Mouse (Mus musculus) hindbrain, embryonic 15.5 days (tissue): Measurements from ENCODE around the gene Gm884. TPM values are rescaled to one million over a fixed set of nuclear protein-coding genes. Genes with fewer than 3 reads are reported as not detected.

ENCODE experiments used
- ATAC-seq: fragments of 200-750 bp; cut with Nextera tagmentation; 2 replicates; pipeline ENCODE4 v1.8.0; 2017; ENCODE audit warnings: low read depth, moderate number of reproducible peaks, moderate TSS enrichment; ENCODE audit not compliant: low FRiP score
- H3K27ac ChIP-seq: fragments of 300-500 bp; sonication (generic); replicated peaks from 2 replicates; pipeline ENCODE4 v1.5.1; 2015; ENCODE audit warnings: mild to moderate bottlenecking, inconsistent platforms
- H3K27me3 ChIP-seq: fragments of 300-500 bp; sonication (generic); 2 replicates; pipeline ENCODE4 v1.6.1; 2015; ENCODE audit warnings: control low read depth, inconsistent platforms
- H3K36me3 ChIP-seq: fragments of 300-500 bp; sonication (generic); 2 replicates; pipeline ENCODE4 v1.6.1; 2015; ENCODE audit warnings: control low read depth, inconsistent platforms
- H3K4me1 ChIP-seq: fragments of 300-500 bp; sonication (generic); replicated peaks from 2 replicates; pipeline ENCODE4 v1.6.1; 2015; ENCODE audit warnings: control low read depth, inconsistent platforms
- H3K4me2 ChIP-seq: fragments of 300-500 bp; sonication (generic); 2 replicates; pipeline ENCODE4 v1.6.1; 2015; ENCODE audit warnings: moderate library complexity, mild to moderate bottlenecking, inconsistent platforms
- H3K4me3 ChIP-seq: fragments of 300-500 bp; sonication (generic); 2 replicates; pipeline ENCODE4 v1.5.1; 2015; ENCODE audit warnings: mild to moderate bottlenecking, inconsistent platforms
- H3K9ac ChIP-seq: fragments of 300-500 bp; sonication (generic); 2 replicates; pipeline ENCODE4 v1.6.1; 2015; ENCODE audit warnings: inconsistent platforms
- H3K9me3 ChIP-seq: fragments of 300-500 bp; sonication (generic); 2 replicates; pipeline ENCODE4 v1.6.1; 2016; ENCODE audit warnings: control low read depth, inconsistent platforms
- WGBS: fragments of 180-500 bp; shearing (Covaris S2); methylation state at CpG from one replicate; pipeline ENCODE4 v1.1.7; 2015; 5-methylcytosine and 5-hydroxymethylcytosine counted together
- polyA plus RNA-seq: library from polyadenylated mRNA; unstranded; fragments of >200 nt; fragmentation: Nextera tagmentation; extraction: Ambion mirVana; gene quantifications from 2 replicates; pipeline ENCODE4 v1.2.1, GENCODE M21; 2015

The Gm884 gene
- polyA plus RNA-seq, 1 experiment from 2014 or later = not detected

DNA sequence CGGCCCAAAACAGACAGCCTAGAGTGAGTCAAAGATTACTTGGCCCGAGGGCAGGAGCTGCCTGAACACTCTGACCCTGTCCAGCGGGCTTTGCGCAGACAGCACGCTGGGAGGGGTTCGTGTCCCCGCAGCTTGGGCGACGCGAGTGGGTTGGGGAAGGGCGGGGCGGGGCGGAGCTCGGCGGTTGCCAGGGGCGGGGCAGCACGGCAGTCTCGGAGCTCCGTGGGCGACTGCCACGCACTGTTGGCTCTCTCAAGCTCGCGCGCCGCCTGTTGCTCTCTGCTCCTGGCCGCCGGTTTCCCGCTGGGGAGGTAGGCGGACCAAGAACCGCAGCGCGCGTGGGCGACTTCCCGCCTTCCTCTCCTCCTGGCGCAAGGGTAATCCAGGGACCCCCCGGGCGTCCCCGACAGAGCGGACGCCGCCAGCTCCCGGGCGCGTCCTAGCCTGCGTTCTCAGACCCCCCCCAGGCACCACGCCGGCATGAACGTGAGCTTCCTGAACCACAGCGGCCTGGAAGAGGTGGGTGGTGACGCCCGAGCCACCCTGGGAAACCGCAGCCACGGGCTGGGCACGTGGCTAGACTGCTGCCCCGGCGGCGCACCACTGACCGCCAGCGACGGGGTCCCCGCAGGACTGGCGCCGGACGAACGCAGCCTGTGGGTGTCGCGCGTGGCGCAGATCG lies 28.5 kb upstream of the Gm884 start, which contains the start of gene Rprml:
Gene Rprml (plus strand): TSS at position 270 of the 682 bp plus-strand sequence.
- no peak within 1 kb of the TSS for H3K27ac ChIP-seq
- ATAC-seq = peak; percentile 56; the same call in 1 of the 2 replicates
- H3K4me1 ChIP-seq = peaks cover 17% of the 10 kb centered on the region
- H3K4me3 ChIP-seq = peak within 1 kb of the TSS; percentile 44
- H3K4me2 ChIP-seq = peak within 1 kb of the TSS; percentile 85
- peak within 1 kb of the TSS; percentile 26; the same call in 1 of the 2 replicates for H3K9ac ChIP-seq
- peaks cover 79% of the 10 kb centered on the region for H3K27me3 ChIP-seq
- no peaks in the 10 kb centered on the region for H3K9me3 ChIP-seq
- no peaks in the 10 kb centered on the region for H3K36me3 ChIP-seq
- WGBS = under 1% methylated on average over 62 of the region's 71 CpGs

DNA sequence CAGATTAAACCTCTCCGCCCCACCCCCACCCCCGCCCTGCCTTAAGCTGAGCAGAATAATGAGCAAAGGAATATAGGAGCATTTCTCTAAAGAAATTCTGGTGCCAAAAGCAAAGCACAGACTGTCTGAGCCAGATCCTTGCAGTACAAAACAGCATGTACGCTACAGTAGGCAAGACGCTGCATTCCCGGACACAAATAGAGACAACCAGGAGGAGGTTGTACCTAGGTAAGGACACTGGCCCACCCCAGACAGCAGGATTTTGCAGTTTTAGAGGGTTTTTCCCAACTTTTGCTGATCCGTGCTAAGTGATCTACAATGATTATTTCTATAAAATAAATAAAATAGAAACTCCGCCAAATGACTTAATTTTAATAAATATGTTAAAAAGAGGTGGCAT lies 27.7 kb upstream of the Gm884 start:
- 27% methylated on average over 7 of the region's 7 CpGs for WGBS
- H3K9ac ChIP-seq = no peak overlapping the region
- peaks cover 17% of the 10 kb centered on the region for H3K4me1 ChIP-seq
- ATAC-seq = no peak
- no peaks in the 10 kb centered on the region for H3K36me3 ChIP-seq
- peaks cover 73% of the 10 kb centered on the region for H3K27me3 ChIP-seq
- no peak overlapping the region for H3K27ac ChIP-seq
- no peak overlapping the region for H3K4me2 ChIP-seq
- no peaks in the 10 kb centered on the region for H3K9me3 ChIP-seq
- no peak overlapping the region for H3K4me3 ChIP-seq

DNA sequence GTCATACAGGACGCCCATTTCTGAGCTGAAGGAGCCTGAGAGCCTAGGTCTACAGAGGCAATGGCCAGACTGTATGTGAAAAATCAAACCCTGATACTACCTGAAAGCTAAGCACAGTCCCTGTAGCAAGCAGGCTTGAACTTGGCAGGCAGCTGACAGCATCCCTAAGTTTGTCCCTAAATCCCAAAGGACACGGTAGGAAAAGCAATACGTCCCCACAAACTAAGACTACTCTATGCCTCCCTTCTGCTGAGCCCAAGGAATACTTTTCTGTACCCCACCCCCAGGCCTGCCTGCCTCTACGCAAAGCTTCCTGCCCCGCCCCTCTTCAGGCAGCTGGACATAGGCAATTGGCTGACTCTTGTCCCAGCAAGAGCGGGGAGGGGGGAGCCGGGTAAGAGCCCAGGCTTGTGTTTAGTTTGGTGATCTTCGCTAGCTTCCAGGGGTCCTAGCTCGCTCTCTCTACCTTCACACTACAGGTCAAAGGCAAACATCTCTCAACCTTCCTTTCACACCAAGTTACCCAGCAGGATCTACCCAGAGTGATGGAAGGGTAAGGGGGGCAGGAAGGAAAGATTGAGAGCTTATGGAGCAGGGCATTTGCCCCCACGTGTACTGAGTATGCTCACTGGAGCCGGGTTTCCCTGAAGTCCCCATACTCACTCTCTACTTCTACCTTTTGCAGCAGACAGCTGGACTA lies 27.1 kb upstream of the Gm884 start:
- H3K4me1 ChIP-seq = peaks cover 17% of the 10 kb centered on the region
- no peak overlapping the region for H3K9ac ChIP-seq
- H3K27me3 ChIP-seq = peaks cover 67% of the 10 kb centered on the region
- no peak for ATAC-seq
- no peak overlapping the region for H3K27ac ChIP-seq
- H3K4me2 ChIP-seq = no peak overlapping the region
- WGBS = 11% methylated on average over 11 of the region's 11 CpGs
- H3K36me3 ChIP-seq = no peaks in the 10 kb centered on the region
- no peaks in the 10 kb centered on the region for H3K9me3 ChIP-seq
- H3K4me3 ChIP-seq = no peak overlapping the region

DNA sequence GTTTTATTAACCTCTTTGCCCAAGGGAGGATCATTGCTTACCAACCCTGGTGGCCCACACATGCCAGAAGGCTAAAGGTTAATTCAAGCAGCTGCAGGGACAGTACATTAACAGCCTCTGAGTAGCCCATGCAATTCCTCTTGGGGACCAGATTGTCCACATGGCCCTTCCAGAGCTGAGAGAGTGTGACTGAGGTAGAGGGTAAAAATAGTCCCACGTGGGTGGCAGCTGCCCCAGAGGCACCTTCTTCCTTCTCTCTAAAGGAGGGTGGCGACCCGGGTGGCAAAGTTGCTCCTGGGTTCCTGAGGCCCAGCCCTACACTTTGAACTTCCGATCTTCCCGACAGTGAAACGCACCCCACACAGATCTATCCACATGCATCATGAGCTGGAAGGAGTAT lies 25.4 kb upstream of the Gm884 start:
- Histone ChIP-seq H3K36me3 (no peaks in the 10 kb centered on the region), H3K9me3 (no peaks in the 10 kb centered on the region), H3K4me1 (peaks cover 17% of the 10 kb centered on the region), H3K9ac (no peak overlapping the region), H3K4me3 (no peak overlapping the region), H3K27ac (no peak overlapping the region), H3K4me2 (no peak overlapping the region), H3K27me3 (peaks cover 50% of the 10 kb centered on the region)
- ATAC-seq = no peak
- whole genome bisulfite sequencing = 86% methylated on average over 6 of the region's 6 CpGs

DNA sequence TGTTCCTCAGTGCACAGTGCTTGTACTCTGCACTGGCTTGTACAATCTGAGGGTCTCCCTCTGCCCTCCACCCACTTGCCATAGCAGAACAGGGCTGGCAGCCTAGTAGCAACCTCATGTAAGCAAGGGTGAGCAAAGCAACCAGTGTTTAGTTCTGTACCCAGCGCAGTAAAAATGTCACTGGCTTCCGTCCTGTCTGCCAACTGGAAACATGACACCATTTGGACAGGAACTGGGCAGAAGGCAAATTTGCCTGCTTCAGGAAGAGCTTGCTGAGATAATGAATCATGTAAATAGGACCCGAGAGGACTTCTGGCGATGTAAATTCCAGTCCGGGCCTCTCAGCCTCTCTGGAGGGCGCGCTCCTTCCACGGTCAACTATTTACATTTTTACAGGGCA lies 24.8 kb upstream of the Gm884 start:
- Histone ChIP-seq H3K9me3 (no peaks in the 10 kb centered on the region), H3K36me3 (no peaks in the 10 kb centered on the region), H3K4me2 (no peak overlapping the region), H3K4me1 (peaks cover 17% of the 10 kb centered on the region), H3K9ac (no peak overlapping the region), H3K27me3 (peaks cover 45% of the 10 kb centered on the region), H3K4me3 (no peak overlapping the region), H3K27ac (no peak overlapping the region)
- no peak for ATAC-seq
- WGBS = 72% methylated on average over 8 of the region's 8 CpGs

DNA sequence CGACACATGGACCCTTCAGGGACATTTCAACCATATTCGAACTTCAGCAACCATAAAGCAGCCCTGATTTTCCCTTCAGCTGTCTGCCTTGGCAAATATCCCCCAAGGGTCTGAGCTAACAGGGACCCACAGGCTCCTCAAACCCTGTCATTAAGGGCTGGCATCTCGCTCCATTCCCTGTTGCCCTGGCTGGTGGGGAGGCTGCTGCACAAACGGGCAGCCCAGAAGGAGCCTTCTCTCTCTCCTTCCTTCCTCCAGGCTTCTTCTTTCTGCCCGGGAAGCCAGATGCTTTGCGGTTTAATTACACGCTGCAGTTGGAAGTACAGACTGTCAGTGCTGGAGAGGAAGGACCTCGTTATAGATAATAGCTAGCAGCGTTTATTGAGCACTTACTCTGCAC lies 22.3 kb upstream of the Gm884 start:
- H3K9ac ChIP-seq = no peak overlapping the region
- no peaks in the 10 kb centered on the region for H3K9me3 ChIP-seq
- no peak overlapping the region for H3K4me2 ChIP-seq
- H3K36me3 ChIP-seq = no peaks in the 10 kb centered on the region
- WGBS = 72% methylated on average over 9 of the region's 9 CpGs
- H3K27me3 ChIP-seq = peaks cover 29% of the 10 kb centered on the region
- H3K4me3 ChIP-seq = no peak overlapping the region
- no peak for ATAC-seq
- 0 out of 2 replicates have a peak, but pooled peaks cover 3% of the 10 kb centered on the region for H3K4me1 ChIP-seq
- no peak overlapping the region for H3K27ac ChIP-seq

DNA sequence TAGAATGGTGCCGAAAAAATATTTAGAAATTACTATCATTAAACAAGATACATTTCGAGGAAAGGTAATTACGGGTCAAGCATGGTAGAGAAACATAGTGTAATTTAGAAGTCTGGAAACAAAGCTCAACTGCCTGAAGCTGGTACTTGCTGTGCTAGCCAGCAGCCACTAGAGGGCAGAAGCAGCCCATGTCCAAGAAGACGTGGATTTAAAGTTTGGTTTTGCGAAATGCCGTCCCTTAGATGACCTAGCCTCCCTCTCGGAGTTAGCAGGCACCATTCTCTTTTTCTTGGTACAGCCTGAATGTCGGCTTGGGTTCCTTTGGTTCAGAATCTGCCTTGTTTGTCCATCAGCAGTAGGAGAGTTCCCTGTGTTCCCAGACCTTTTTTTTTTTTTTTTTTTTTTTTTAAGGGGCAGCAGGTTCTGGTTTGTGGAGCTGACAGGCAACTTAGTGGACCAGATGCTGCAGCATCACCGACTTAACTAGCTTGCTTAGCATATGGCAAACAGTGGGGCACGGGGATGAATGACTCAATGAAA lies 18.5 kb upstream of the Gm884 start:
- Histone ChIP-seq H3K9me3 (no peaks in the 10 kb centered on the region), H3K4me3 (no peak overlapping the region), H3K9ac (no peak overlapping the region), H3K36me3 (no peaks in the 10 kb centered on the region), H3K27me3 (peaks cover 7% of the 10 kb centered on the region), H3K4me1 (0 out of 2 replicates have a peak, but pooled peaks cover 3% of the 10 kb centered on the region), H3K4me2 (peak overlapping the region; percentile 33; the same call in 1 of the 2 replicates), H3K27ac (no peak overlapping the region)
- no peak for ATAC-seq
- WGBS = 3% methylated on average over 10 of the region's 10 CpGs

DNA sequence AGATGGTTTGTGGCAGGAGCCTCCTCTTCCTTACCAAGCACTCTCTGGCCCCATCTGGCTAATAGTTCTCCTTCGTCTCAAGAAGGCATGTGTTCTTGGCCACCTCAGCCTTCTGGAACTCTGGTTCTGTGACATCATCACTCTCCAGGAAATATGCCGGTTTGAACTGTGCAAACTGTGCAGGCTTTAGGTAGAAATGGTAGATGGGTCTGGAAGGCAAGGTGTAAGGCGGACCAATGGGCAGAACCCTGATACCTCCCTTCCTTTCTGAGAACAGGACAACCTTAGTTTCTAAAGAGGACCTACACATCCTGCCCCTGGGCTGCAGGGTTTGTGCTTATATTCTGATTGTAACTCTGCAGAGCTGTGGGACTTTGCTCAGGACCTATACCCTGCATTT lies 17.9 kb upstream of the Gm884 start, which contains the start of gene Lyzl6:
Gene Lyzl6 (minus strand): TSS at position 101 of the 400 bp plus-strand sequence.
- H3K4me2 ChIP-seq = peak within 1 kb of the TSS; percentile 33; the same call in 1 of the 2 replicates
- WGBS = 80% methylated on average over 3 of the region's 3 CpGs
- no peak for ATAC-seq

DNA sequence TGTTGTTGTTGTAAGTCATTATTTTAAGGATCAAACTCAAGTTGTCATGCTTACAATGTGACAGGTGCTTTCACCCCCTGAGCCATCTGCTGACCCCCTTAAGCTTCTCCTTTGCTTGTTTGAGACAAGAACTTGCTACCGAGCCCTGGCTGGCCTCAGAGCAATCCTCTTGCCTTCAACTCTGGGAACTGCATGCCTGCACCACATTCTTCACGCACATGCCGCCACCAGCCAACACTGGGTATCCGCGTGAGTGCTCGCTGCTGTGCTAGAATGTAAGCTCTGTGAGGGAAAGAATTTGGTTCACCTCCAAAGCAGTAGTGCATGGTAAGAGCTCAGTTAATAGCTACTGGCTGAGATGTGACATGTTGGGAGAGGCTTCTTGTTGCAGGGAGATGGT lies 15.3 kb upstream of the Gm884 start:
- no peaks in the 10 kb centered on the region for H3K9me3 ChIP-seq
- no peak overlapping the region for H3K4me3 ChIP-seq
- H3K9ac ChIP-seq = no peak overlapping the region
- no peaks in the 10 kb centered on the region for H3K36me3 ChIP-seq
- no peak for ATAC-seq
- H3K4me1 ChIP-seq = 0 out of 2 replicates have a peak, but pooled peaks cover 3% of the 10 kb centered on the region
- peaks cover 7% of the 10 kb centered on the region for H3K27me3 ChIP-seq
- no peak overlapping the region for H3K4me2 ChIP-seq
- 79% methylated on average over 6 of the region's 6 CpGs for WGBS
- H3K27ac ChIP-seq = no peak overlapping the region

More for the DNA sequence above, 17.9 kb upstream of the Gm884 start, which contains the start of gene Lyzl6:
- H3K9me3 ChIP-seq = no peaks in the 10 kb centered on the region
- no peak within 1 kb of the TSS for H3K4me3 ChIP-seq
- H3K27ac ChIP-seq = no peak within 1 kb of the TSS
- H3K27me3 ChIP-seq = peaks cover 7% of the 10 kb centered on the region
- 0 out of 2 replicates have a peak, but pooled peaks cover 3% of the 10 kb centered on the region for H3K4me1 ChIP-seq
- no peaks in the 10 kb centered on the region for H3K36me3 ChIP-seq
- H3K9ac ChIP-seq = no peak within 1 kb of the TSS

DNA sequence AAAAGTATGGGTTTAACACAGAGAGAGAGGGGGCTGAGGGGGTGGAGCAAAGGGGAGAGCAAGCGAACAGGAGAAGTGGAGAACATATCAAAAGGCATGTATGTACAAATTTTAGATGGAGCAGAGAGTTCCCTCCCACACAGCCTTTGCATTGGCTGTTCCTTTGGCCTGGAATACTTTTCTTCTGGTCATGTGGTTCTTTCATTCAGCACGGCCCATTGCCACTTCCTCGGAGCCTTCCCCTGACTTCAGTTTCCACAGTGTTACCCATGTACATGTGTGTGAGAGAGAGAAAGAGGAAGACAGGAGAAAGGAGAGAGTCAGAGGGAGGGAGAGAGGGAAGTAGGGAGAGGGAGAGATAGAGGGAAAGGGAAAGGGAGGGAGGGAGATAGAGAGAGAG lies 14.5 kb upstream of the Gm884 start:
- peaks cover 6% of the 10 kb centered on the region for H3K27me3 ChIP-seq
- no peak overlapping the region for H3K4me3 ChIP-seq
- ATAC-seq = no peak
- 0 out of 2 replicates have a peak, but pooled peaks cover 3% of the 10 kb centered on the region for H3K4me1 ChIP-seq
- H3K36me3 ChIP-seq = no peaks in the 10 kb centered on the region
- 77% methylated on average over 3 of the region's 3 CpGs for WGBS
- no peak overlapping the region for H3K27ac ChIP-seq
- no peak overlapping the region for H3K4me2 ChIP-seq
- no peak overlapping the region for H3K9ac ChIP-seq
- no peaks in the 10 kb centered on the region for H3K9me3 ChIP-seq

DNA sequence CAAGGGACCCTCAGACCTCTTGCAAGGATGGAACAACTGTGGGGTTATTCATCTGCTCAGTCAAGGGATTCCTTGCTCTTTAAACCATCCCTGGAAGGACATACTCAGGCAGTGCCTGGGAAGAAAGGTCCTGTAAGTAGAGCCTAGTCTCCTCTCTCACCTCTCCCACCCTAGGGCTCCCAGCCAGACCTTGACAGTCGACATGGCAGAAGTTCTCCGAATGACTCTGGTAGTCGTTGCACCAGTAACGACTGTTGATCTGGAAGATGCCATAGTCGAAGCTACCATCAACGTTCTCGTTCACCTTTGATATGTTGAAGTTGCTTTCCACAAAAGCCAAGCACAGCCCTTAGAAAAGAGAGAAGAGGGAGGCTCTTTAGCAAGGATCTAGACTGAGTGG lies 13.9 kb upstream of the Gm884 start:
- H3K27ac ChIP-seq = no peak overlapping the region
- 0 out of 2 replicates have a peak, but pooled peaks cover 3% of the 10 kb centered on the region for H3K4me1 ChIP-seq
- H3K4me3 ChIP-seq = no peak overlapping the region
- ATAC-seq = no peak
- H3K36me3 ChIP-seq = no peaks in the 10 kb centered on the region
- WGBS = 93% methylated on average over 7 of the region's 7 CpGs
- H3K9me3 ChIP-seq = no peaks in the 10 kb centered on the region
- no peak overlapping the region for H3K4me2 ChIP-seq
- no peak overlapping the region for H3K9ac ChIP-seq
- peaks cover 2% of the 10 kb centered on the region; the same call in 1 of the 2 replicates for H3K27me3 ChIP-seq

DNA sequence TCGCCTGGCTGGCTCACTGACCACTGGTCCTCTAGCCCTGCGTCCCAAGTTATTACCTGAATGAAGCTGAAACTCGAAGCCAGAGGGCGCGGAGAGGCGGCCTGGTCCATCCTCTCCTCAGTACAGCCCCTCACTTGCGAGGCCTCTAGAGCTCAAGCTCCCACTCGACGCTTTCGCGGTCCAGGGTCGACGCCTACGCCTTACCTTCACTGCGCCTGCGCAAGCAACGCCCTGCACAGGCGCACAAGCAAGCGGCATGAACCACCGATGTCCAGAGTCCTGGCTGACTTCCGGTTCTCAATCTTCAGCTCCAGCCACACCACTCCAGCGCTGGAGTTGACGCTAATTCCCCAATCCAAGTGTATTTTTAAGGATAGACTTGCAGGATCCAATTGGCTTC lies 6.5 kb upstream of the Gm884 start:
- H3K27ac ChIP-seq = no peak overlapping the region
- no peak overlapping the region for H3K4me2 ChIP-seq
- no peak overlapping the region for H3K4me3 ChIP-seq
- no peaks in the 10 kb centered on the region for H3K36me3 ChIP-seq
- no peaks in the 10 kb centered on the region for H3K27me3 ChIP-seq
- H3K4me1 ChIP-seq = no peaks in the 10 kb centered on the region
- H3K9ac ChIP-seq = no peak overlapping the region
- ATAC-seq = no peak
- no peaks in the 10 kb centered on the region for H3K9me3 ChIP-seq
- 85% methylated on average over 23 of the region's 23 CpGs for WGBS
